Mouse (Mus musculus) small intestine, adult 2 months (tissue): ENCODE data around the gene Tpcn1.

Experiments
- CTCF ChIP-seq: fragments of 200-500 bp; IDR thresholded peaks from 2 replicates; pipeline ENCODE4 v1.5.1; 2012; ENCODE audit warnings: low read depth, mild to moderate bottlenecking, control low read depth, inconsistent platforms, low read length, moderate library complexity, mixed read lengths; ENCODE audit not compliant: insufficient replicate concordance, insufficient read length; ENCODE audit errors: extremely low read depth
- POLR2A ChIP-seq: fragments of 200-500 bp; IDR thresholded peaks from 2 replicates; pipeline ENCODE4 v1.6.1; 2012; ENCODE audit warnings: low read depth, mild to moderate bottlenecking, control low read depth, inconsistent platforms, low read length, moderate library complexity

GRCm38 (mm10) chr5:120505781-120506180, 82.7 kb downstream of the Tpcn1 start:
- TF ChIP-seq CTCF (no peak), POLR2A (no peak)
